Mouse (Mus musculus): ENCODE measurements around the gene Mid1.

Gene Mid1

GRCm38 (mm10) chrX:169881253-169882219 is 196.5 kb downstream of the Mid1 start:
- DNase-seq (ENCODE audit: extremely low read depth, insufficient read length, low spot score), result no peak

GRCm38 (mm10) chrX:169882220-169882609 is 197.2 kb downstream of the Mid1 start:
- no peak for DNase-seq (ENCODE audit: extremely low read depth, insufficient read length, low spot score)

GRCm38 (mm10) chrX:169883536-169884272 is 198.7 kb downstream of the Mid1 start:
- DNase-seq (ENCODE audit: extremely low read depth, insufficient read length, low spot score), result no peak

- no peak for DNase-seq (ENCODE audit: extremely low read depth, insufficient read length, low spot score)
Measured at GRCm38 (mm10) chrX:169890541-169890940, 205.5 kb downstream of the Mid1 start.

GRCm38 (mm10) chrX:169892100-169892499 is 207.1 kb downstream of the Mid1 start:
- no peak for DNase-seq (ENCODE audit: extremely low read depth, insufficient read length, low spot score)

GRCm38 (mm10) chrX:169892631-169893030 is 207.6 kb downstream of the Mid1 start:
- DNase-seq (ENCODE audit: extremely low read depth, insufficient read length, low spot score), result no peak

GRCm38 (mm10) chrX:169899227-169899950 is 214.4 kb downstream of the Mid1 start:
- DNase-seq (ENCODE audit: extremely low read depth, insufficient read length, low spot score), result no peak

GRCm38 (mm10) chrX:169902860-169903259 is 217.9 kb downstream of the Mid1 start:
- no peak for DNase-seq (ENCODE audit: extremely low read depth, insufficient read length, low spot score)

GRCm38 (mm10) chrX:169903656-169904055 is 218.7 kb downstream of the Mid1 start:
- no peak for DNase-seq (ENCODE audit: extremely low read depth, insufficient read length, low spot score)

- DNase-seq (ENCODE audit: extremely low read depth, insufficient read length, low spot score), result no peak
Measured at GRCm38 (mm10) chrX:169906054-169906508, 221.1 kb downstream of the Mid1 start.

- DNase-seq (ENCODE audit: extremely low read depth, insufficient read length, low spot score), result no peak
Measured at GRCm38 (mm10) chrX:169909898-169910297, 224.9 kb downstream of the Mid1 start.

GRCm38 (mm10) chrX:169915738-169916137 is 230.7 kb downstream of the Mid1 start:
- no peak for DNase-seq (ENCODE audit: extremely low read depth, insufficient read length, low spot score)

GRCm38 (mm10) chrX:169922541-169922940 is 237.5 kb downstream of the Mid1 start:
- no peak for DNase-seq (ENCODE audit: extremely low read depth, insufficient read length, low spot score)

GRCm38 (mm10) chrX:169923417-169923816 is 238.4 kb downstream of the Mid1 start:
- no peak for DNase-seq (ENCODE audit: extremely low read depth, insufficient read length, low spot score)

GRCm38 (mm10) chrX:169925600-169925999 is 240.6 kb downstream of the Mid1 start:
- DNase-seq (ENCODE audit: extremely low read depth, insufficient read length, low spot score), result no peak

- DNase-seq (ENCODE audit: extremely low read depth, insufficient read length, low spot score), result no peak
Measured at GRCm38 (mm10) chrX:169927110-169927817, 242.3 kb downstream of the Mid1 start.

GRCm38 (mm10) chrX:169930868-169931267 is 245.9 kb downstream of the Mid1 start:
- DNase-seq (ENCODE audit: extremely low read depth, insufficient read length, low spot score), result no peak

GRCm38 (mm10) chrX:169933228-169933627 is 248.2 kb downstream of the Mid1 start:
- no peak for DNase-seq (ENCODE audit: extremely low read depth, insufficient read length, low spot score)

- DNase-seq (ENCODE audit: extremely low read depth, insufficient read length, low spot score), result no peak
Measured at GRCm38 (mm10) chrX:169937119-169937719, 252.2 kb downstream of the Mid1 start.

GRCm38 (mm10) chrX:169940531-169940930 is 255.5 kb downstream of the Mid1 start:
- no peak for DNase-seq (ENCODE audit: extremely low read depth, insufficient read length, low spot score)

Measured in 3134 (cell line).